Mouse (Mus musculus): ENCODE results near the gene Ctrc. TPM values are rescaled to one million over a fixed set of nuclear protein-coding genes. Genes with fewer than 3 reads are reported as not detected.

Gene Ctrc
- polyA plus RNA-seq, 1 experiment from 2014 or later, result not detected

DNA sequence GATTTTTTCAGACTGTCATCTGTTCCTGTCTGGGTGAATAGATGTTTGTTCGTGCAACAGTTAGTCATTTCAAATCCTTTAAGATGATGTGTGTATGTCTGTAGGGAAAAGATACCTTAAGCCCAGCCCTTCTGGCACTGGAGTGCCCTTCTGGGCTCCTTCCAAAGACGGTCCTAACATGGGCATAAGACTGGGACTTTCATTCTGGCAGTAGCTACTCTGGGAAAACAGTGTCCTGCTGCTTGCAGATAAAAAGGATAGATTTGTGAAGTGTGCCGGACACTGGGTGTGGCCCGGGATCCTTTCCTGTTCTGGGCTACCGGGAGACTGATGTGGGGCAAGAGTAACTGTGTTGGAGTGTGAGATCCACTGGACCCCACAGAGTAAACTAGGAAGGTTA, 35.8 kb upstream of the Ctrc start:
- Histone ChIP-seq H3K4me1 (ENCODE audit: insufficient read depth) (no peaks in the 10 kb centered on the region), H3K9ac (replicated peaks) (no peak overlapping the region), H3K27me3 (ENCODE audit: insufficient read depth, low read length) (peaks cover 14% of the 10 kb centered on the region), H3K4me2 (ENCODE audit: low read depth, low read length) (no peak overlapping the region), H3K36me3 (replicated peaks; ENCODE audit: insufficient read depth, low read length) (no peaks in the 10 kb centered on the region), H3K4me3 (ENCODE audit: low read depth, low read length) (no peak overlapping the region), H3K27ac (ENCODE audit: low read depth) (no peak overlapping the region), H3K9me3 (ENCODE audit: low read length) (no peaks in the 10 kb centered on the region)
- DNase-seq (no peak), ATAC-seq (no peak)
- no peak for TF ChIP-seq CTCF (IDR thresholded peaks at IDR 0.05; ENCODE audit: low read depth)
- TF ChIP-seq EP300 (IDR thresholded peaks at IDR 0.05; ENCODE audit: low read depth), result no peak
- WGBS (ENCODE audit: insufficient replicate concordance), result 54% methylated on average over 5 of the region's 5 CpGs

GRCm38 (mm10) chr4:141881289-141881914, 35.2 kb upstream of the Ctrc start:
- no peak overlapping the region for H3K9ac ChIP-seq (replicated peaks)
- no peaks in the 10 kb centered on the region for H3K36me3 ChIP-seq (replicated peaks; ENCODE audit: insufficient read depth, low read length)
- ATAC-seq (no peak), DNase-seq (no peak)
- H3K4me3 ChIP-seq (ENCODE audit: low read depth, low read length), result no peak overlapping the region
- no peaks in the 10 kb centered on the region for H3K9me3 ChIP-seq (ENCODE audit: low read length)
- peaks cover 14% of the 10 kb centered on the region for H3K27me3 ChIP-seq (ENCODE audit: insufficient read depth, low read length)
- no peaks in the 10 kb centered on the region for H3K4me1 ChIP-seq (ENCODE audit: insufficient read depth)
- TF ChIP-seq CTCF (IDR thresholded peaks at IDR 0.05; ENCODE audit: low read depth), result no peak
- no peak for TF ChIP-seq EP300 (IDR thresholded peaks at IDR 0.05; ENCODE audit: low read depth)
- H3K27ac ChIP-seq (ENCODE audit: low read depth), result no peak overlapping the region
- WGBS (ENCODE audit: insufficient replicate concordance), result 54% methylated on average over 10 of the region's 10 CpGs
- H3K4me2 ChIP-seq (ENCODE audit: low read depth, low read length), result no peak overlapping the region

- DNase-seq, result no peak
- no peak for ATAC-seq
- H3K4me2 ChIP-seq (ENCODE audit: low read depth, low read length), result no peak overlapping the region
- H3K27me3 ChIP-seq (ENCODE audit: insufficient read depth, low read length), result peaks cover 18% of the 10 kb centered on the region
- H3K27ac ChIP-seq (ENCODE audit: low read depth), result no peak overlapping the region
- H3K9me3 ChIP-seq (ENCODE audit: low read length), result no peaks in the 10 kb centered on the region
- TF ChIP-seq EP300 (IDR thresholded peaks at IDR 0.05; ENCODE audit: low read depth) (no peak), CTCF (IDR thresholded peaks at IDR 0.05; ENCODE audit: low read depth) (no peak)
- H3K9ac ChIP-seq (replicated peaks), result no peak overlapping the region
- 65% methylated on average over 9 of the region's 9 CpGs for WGBS (ENCODE audit: insufficient replicate concordance)
- H3K36me3 ChIP-seq (replicated peaks; ENCODE audit: insufficient read depth, low read length), result no peaks in the 10 kb centered on the region
- no peak overlapping the region for H3K4me3 ChIP-seq (ENCODE audit: low read depth, low read length)
- H3K4me1 ChIP-seq (ENCODE audit: insufficient read depth), result peaks cover 13% of the 10 kb centered on the region
Measured at GRCm38 (mm10) chr4:141879875-141880274, 33.7 kb upstream of the Ctrc start.

DNA sequence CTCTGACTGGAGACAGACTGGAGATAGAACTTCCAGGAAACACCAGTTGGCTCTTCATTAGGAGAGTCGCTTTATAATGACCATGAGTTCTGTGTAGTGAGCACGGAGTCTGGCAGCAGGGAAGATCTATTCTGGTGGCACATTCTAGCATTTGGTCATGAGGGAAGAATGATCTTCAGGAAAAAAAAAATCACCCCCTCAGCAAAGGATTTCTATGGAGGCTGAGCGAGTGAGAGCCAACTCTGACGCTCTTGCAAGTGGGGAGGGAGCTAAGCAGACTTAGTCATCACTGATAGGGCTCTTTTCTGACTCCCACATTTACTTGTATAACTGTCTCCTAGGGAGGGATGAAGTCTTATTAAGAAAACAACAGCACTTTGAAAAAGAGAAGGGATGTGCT, 32.9 kb upstream of the Ctrc start:
- no peak for ATAC-seq
- H3K9ac ChIP-seq (replicated peaks), result no peak overlapping the region
- H3K36me3 ChIP-seq (replicated peaks; ENCODE audit: insufficient read depth, low read length), result no peaks in the 10 kb centered on the region
- WGBS (ENCODE audit: insufficient replicate concordance), result 69% methylated on average over 4 of the region's 4 CpGs
- H3K4me1 ChIP-seq (ENCODE audit: insufficient read depth), result peaks cover 14% of the 10 kb centered on the region
- no peaks in the 10 kb centered on the region for H3K9me3 ChIP-seq (ENCODE audit: low read length)
- no peak overlapping the region for H3K4me2 ChIP-seq (ENCODE audit: low read depth, low read length)
- TF ChIP-seq CTCF (IDR thresholded peaks at IDR 0.05; ENCODE audit: low read depth), result no peak
- TF ChIP-seq EP300 (IDR thresholded peaks at IDR 0.05; ENCODE audit: low read depth), result no peak
- H3K27ac ChIP-seq (ENCODE audit: low read depth), result no peak overlapping the region
- peaks cover 18% of the 10 kb centered on the region for H3K27me3 ChIP-seq (ENCODE audit: insufficient read depth, low read length)
- no peak for DNase-seq
- H3K4me3 ChIP-seq (ENCODE audit: low read depth, low read length), result no peak overlapping the region

DNA sequence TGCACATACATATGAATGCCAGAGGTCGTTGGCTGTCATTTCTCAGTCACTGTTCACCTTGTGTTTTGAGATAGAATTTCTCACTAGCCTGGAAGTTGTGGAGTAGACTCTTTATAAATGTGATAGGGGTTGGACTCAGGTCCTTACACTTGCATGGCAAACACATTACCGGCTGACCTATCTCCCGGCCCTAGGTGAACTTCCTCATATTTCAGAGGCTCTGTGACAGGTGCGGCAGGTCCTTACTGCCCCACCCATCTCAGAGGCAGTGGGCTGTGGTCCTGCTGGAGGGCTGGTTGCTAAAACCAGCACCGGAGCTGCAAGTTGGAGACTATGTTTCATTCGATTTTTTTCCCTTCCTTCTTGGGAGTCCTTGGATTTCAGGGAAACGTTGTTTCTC, 32.5 kb upstream of the Ctrc start:
- Histone ChIP-seq H3K27me3 (ENCODE audit: insufficient read depth, low read length) (peaks cover 18% of the 10 kb centered on the region), H3K4me1 (ENCODE audit: insufficient read depth) (peaks cover 16% of the 10 kb centered on the region), H3K4me3 (ENCODE audit: low read depth, low read length) (no peak overlapping the region), H3K4me2 (ENCODE audit: low read depth, low read length) (no peak overlapping the region), H3K9ac (replicated peaks) (no peak overlapping the region), H3K27ac (ENCODE audit: low read depth) (no peak overlapping the region), H3K36me3 (replicated peaks; ENCODE audit: insufficient read depth, low read length) (no peaks in the 10 kb centered on the region), H3K9me3 (ENCODE audit: low read length) (no peaks in the 10 kb centered on the region)
- WGBS (ENCODE audit: insufficient replicate concordance), result 40% methylated on average over 7 of the region's 7 CpGs
- ATAC-seq (no peak), DNase-seq (no peak)
- no peak for TF ChIP-seq CTCF (IDR thresholded peaks at IDR 0.05; ENCODE audit: low read depth)
- TF ChIP-seq EP300 (IDR thresholded peaks at IDR 0.05; ENCODE audit: low read depth), result no peak

DNA sequence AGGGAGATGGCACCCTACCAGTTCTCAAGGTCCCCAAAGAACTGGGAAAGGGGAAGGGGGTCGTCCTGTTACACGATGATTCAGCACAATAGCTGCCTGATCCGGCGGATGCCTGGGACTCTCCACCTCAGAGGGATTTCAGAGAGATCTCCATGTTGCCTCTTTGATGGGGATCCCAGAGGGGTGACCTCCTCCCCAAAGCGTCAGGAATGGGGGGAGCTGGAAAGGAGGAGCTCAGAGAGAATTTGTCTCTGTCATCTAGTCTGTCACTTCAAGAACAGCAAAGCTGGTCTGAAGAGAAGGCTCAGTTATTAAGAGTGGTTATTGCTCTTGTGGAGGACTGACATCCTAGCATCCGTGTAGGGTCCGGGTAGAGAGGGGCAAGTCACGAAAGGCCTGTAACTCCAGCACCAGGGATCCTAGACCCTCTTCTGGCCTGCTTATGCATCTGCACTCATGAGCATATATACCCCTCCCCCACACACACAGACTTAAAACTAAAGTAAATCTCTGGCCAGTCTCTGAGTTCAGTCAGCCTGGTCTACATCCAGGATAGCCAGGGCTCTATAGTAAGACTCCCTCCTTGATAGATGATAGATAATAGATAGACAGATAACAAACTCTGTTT, 29.4 kb upstream of the Ctrc start:
- WGBS (ENCODE audit: insufficient replicate concordance), result 22% methylated on average over 8 of the region's 8 CpGs
- H3K4me3 ChIP-seq (ENCODE audit: low read depth, low read length), result peak overlapping the region; percentile 77
- peak overlapping the region; percentile 92 for H3K4me2 ChIP-seq (ENCODE audit: low read depth, low read length)
- no peaks in the 10 kb centered on the region for H3K9me3 ChIP-seq (ENCODE audit: low read length)
- H3K36me3 ChIP-seq (replicated peaks; ENCODE audit: insufficient read depth, low read length), result peaks cover 9% of the 10 kb centered on the region
- ATAC-seq (no peak), DNase-seq (no peak)
- peaks cover 42% of the 10 kb centered on the region for H3K4me1 ChIP-seq (ENCODE audit: insufficient read depth)
- peak overlapping the region; percentile 80; the same call in 1 of the 2 replicates for H3K9ac ChIP-seq (replicated peaks)
- peaks cover 18% of the 10 kb centered on the region for H3K27me3 ChIP-seq (ENCODE audit: insufficient read depth, low read length)
- peak overlapping the region; percentile 55; the same call in 1 of the 2 replicates for H3K27ac ChIP-seq (ENCODE audit: low read depth)
- TF ChIP-seq EP300 (IDR thresholded peaks at IDR 0.05; ENCODE audit: low read depth), result no peak; the same call in 1 of the 2 replicates
- TF ChIP-seq CTCF (IDR thresholded peaks at IDR 0.05; ENCODE audit: low read depth), result no peak; the same call in 1 of the 2 replicates
